Mouse (Mus musculus): ENCODE data around the gene Sdhaf2. TPM values are rescaled to one million over a fixed set of nuclear protein-coding genes. Genes with fewer than 3 reads are reported as not detected.
"Not testable (repeated sequence)": the region's sequence is repeated elsewhere in the genome, so short reads cannot be mapped to it uniquely, and the experiment has no call there.

Gene Sdhaf2
- total RNA-seq (2017), result 47.3 to 75.9 TPM (median 53.7 TPM) in 3 replicates

DNA sequence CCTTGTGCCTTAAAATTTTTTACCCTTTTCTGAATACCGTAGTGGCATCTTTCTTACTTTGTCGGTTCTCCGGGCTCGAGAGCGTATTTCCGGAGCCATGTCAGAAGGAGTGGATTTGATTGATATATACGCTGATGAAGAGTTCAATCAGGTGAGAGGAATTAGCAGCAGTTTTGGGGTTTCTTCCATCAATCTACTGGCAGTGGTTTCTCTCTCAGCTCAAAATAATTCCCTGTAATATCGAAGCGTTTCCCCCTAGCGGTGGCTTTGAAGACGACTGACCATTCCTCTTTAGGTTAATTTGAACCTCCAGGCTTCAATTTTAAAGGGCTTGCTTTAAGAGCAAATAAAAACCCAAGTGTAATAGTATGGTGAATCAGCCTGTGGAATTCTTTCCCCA lies at the start of gene Sdhaf2:
Gene Sdhaf2 (minus strand): TSS at position 233 of the 400 bp plus-strand sequence.
- ATAC-seq (replicated peaks; ENCODE audit: insufficient number of reproducible peaks, low FRiP score, low TSS enrichment, poor library complexity, severe bottlenecking), result 0 out of 2 replicates have a peak, but pooled peaks have one; percentile 13

DNA sequence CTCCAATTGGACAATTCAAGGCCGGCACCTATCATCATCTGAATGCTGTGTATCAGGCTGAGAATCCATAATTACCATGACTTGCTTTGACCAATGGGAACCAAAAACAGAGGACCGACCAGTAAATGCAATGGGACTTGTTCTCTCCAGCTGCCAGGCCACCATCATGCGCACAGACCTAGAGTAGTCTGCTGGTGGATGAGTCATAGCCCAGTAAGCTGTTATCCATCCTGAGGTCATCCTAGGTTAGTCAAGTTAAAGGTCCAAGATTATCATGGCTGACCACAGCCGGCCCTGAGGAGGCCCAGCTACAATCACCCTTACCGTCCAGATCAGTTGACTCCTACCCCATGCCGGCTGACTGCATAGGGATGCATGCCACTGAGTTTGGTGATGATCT lies 43.7 kb upstream of the Sdhaf2 start:
- ATAC-seq (replicated peaks; ENCODE audit: insufficient number of reproducible peaks, low FRiP score, low TSS enrichment, poor library complexity, severe bottlenecking), result no peak

DNA sequence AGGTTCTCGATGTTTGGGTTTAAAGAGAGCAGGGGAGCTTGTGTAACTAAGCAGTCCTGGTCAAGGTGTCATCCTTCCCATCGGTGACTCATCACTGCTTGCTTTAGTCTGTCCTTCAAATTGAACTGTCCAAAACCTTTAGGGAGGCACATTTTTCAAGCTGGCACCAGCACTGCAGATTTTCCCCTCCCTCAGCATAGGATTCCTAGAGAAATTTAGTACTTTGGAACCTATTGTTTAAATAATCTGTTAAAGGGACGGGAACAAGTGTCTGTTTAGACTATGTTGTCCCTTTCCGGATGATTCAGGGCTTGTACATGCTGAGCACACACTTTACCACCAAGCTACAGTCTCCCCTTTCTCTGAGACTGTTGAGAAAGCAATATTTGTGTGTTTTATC lies 39.3 kb upstream of the Sdhaf2 start:
- no peak for ATAC-seq (replicated peaks; ENCODE audit: insufficient number of reproducible peaks, low FRiP score, low TSS enrichment, poor library complexity, severe bottlenecking)

DNA sequence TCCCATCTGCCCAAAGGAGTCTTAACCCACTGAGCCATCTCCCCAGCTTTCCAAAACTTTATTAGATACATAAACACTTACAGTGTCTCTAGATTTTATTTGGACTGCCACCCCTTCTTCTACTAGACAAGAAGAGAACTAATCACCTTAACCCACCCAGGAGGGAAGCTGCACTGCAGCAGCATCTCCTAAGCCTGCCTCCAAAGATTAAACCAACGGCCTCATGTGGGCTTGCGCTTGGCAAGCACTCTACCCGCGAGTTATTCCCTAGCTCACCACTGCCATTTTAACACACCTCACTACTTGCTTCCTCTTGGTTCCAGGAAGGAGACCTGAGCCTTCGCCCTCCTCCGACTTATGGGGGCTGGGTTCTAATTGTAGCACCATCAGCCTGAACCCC lies 38.3 kb upstream of the Sdhaf2 start:
- no peak for ATAC-seq (replicated peaks; ENCODE audit: insufficient number of reproducible peaks, low FRiP score, low TSS enrichment, poor library complexity, severe bottlenecking)

DNA sequence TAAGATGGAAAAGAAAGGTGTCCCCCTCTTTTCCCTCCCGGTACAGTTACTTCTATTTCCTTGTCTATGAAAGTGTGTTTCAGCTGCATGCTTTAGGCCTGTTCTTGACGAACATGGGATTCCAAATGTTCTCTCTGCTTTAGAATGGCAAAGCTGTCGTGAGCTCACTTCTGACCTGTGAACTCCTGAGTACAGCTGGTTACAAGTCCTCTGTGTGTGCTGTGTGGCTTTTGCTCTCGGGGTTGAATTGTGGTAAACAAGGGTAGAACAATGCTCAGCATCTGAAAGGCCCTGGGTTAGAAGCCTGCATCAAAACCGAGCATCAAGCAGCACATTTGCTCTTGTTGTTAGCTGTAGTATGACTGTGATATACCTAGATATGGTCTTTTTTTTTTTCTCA lies 36.4 kb upstream of the Sdhaf2 start:
- ATAC-seq (replicated peaks; ENCODE audit: insufficient number of reproducible peaks, low FRiP score, low TSS enrichment, poor library complexity, severe bottlenecking), result no peak

DNA sequence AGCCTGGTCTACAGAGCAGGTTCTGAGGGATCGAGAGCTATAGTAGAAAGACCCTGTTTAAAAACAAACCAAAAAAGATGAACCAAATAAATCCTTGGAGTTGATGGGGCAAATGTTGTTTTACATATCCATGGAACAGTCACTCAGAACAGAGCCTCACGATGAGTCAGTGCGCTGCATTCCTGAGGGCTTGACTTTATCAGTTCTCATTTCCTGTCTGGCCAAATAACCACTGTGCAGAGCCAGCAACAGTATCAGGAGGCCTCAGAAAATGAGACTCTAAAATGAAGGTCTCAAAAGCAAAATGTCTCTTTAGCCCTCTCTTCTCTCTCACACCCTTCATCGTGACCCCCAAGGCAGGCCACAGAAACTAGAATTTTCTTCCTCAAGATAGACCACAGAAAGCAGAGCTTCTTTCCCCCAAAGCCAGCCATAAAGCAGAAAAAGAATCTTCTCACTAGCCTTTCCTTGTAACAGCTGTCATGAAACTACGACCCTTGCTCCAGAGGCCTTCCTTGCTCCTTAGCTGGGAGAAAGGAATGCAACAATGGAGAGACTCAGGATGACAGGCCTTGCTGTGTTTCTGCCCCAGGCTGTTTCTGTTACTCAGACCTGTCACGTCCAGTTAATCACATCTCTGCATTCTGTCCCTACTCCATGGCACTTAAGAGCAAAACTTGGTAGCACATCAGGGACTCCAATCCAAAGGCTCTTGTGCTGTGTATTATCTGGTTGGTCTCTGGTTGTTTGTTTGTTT lies 35.8 kb upstream of the Sdhaf2 start:
- no peak for ATAC-seq (replicated peaks; ENCODE audit: insufficient number of reproducible peaks, low FRiP score, low TSS enrichment, poor library complexity, severe bottlenecking)

DNA sequence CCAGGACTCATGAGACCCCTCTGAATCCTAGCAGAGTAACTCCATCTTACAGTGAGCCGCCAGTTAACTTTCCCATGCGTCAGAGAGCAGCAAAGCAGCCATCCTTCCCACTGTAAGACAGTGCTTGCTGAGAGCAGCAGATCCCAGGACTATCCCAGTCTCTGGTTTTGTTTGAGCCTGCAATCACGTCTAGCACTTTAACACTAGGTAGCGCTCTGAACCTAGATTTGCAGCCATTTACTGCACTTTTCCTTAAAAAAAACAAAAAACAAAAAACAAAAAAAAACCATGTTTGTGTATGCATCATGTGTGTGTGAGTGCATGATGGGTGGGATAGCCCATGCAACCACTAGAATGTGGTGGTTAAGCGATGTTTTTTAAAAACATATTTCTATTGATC lies 34.2 kb upstream of the Sdhaf2 start:
- no peak for ATAC-seq (replicated peaks; ENCODE audit: insufficient number of reproducible peaks, low FRiP score, low TSS enrichment, poor library complexity, severe bottlenecking)

DNA sequence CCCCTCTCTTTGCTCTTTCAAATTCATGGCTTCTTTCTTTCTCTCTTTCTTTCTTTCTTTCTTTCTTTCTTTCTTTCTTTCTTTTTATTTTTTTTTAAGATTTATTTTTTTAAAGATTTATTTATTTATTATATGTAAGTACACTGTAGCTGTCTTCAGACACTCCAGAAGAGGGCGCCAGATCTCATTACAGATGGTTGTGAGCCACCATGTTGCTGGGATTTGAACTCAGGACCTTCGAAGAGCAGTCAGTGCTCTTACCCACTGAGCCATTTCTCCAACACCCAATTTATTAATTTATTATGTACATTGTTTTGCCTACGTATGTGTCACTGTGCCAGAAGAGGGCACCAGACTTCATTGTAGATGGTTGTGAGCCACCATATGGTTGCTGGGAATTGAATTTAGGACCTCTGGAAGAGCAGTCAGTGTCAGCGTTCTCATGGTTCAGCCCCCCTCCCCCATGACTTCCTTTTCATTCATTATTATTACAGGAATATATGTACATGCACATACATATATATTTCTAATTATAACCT lies 32.0 kb upstream of the Sdhaf2 start:
- ATAC-seq (replicated peaks; ENCODE audit: insufficient number of reproducible peaks, low FRiP score, low TSS enrichment, poor library complexity, severe bottlenecking), result not testable (repeated sequence)

DNA sequence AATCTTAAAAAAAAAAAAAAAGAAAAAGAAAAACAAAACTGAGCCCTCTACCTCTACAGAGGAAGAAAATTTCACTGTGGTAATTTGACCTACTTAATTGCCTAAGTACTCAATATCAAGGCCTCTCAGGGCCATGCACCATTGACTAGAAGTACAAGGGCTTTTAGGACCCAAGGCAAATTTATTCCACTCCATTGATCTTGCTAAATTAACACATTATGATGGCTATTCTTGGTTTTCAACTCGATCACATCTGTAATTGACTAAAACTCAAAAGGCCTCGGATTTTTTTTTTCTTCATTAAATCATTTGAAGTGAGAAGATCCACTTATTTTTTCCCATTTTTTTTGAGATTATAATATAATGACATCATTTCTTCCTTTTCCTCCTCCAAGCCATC lies 31.5 kb upstream of the Sdhaf2 start:
- no peak for ATAC-seq (replicated peaks; ENCODE audit: insufficient number of reproducible peaks, low FRiP score, low TSS enrichment, poor library complexity, severe bottlenecking)

DNA sequence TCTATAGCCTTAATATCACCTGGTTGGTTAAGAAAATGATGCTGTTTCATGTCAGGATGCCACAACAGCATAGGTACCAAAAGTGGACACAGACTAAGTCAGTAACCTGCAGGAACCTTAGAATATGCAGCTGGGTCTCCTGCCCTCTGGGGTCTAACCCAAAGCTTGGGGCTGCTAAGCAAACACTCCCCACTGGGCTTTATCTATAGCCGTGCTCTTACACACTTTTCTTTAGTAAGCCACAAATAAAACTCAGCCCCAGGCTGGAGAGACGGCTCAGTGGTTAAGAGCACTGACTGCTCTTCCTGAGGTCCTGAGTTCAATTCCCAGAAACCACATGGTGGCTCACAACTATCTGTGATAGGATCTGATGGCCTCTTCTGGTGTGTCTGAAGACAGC lies 31.1 kb upstream of the Sdhaf2 start:
- no peak for ATAC-seq (replicated peaks; ENCODE audit: insufficient number of reproducible peaks, low FRiP score, low TSS enrichment, poor library complexity, severe bottlenecking)

DNA sequence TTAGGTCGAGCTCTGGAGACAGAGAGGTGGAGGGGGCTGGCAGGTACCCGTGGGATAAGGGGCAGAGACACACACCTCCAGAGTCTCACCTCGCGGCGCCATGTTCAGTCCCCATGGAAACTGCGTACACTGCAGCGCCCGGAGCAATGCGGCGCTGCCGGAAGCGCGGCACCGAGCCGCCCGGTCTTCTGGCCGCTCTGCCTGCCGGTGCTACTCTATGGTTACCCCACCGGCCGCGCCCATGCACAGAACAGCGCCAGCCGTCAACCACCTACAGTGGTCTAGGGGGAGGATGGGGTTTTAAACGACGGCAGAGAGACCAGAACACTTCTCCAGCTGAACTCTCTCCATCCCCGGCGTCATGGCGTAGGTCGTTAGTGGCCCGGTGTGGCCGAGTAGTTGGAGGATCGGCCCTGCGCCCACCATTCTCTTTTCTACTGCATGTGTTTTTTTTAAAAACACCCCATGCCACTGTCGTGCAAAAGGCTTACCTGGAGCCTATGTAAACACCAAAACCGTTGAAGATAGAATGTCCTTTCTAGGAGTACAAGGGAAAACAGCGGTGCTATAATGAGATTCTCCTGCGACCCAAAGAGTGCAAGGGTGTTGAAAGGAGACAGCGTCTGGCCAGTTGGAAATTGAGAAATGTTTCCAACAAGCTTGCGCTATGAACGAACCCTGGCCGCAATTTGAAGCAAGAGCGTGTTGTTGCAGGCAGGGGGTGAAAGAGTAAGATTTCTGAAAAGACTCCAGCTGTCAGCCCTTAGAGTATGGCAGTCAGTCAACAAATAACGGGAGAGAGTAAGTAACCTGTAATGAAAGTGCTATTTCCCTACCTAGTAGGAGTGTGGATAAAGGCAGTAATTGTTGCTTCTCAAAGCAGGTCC lies 29.9 kb upstream of the Sdhaf2 start, which contains the start of gene Tmem216:
Gene Tmem216 (minus strand): TSS at position 615 of the 887 bp plus-strand sequence.
- peak; percentile 96 for ATAC-seq (replicated peaks; ENCODE audit: insufficient number of reproducible peaks, low FRiP score, low TSS enrichment, poor library complexity, severe bottlenecking)

DNA sequence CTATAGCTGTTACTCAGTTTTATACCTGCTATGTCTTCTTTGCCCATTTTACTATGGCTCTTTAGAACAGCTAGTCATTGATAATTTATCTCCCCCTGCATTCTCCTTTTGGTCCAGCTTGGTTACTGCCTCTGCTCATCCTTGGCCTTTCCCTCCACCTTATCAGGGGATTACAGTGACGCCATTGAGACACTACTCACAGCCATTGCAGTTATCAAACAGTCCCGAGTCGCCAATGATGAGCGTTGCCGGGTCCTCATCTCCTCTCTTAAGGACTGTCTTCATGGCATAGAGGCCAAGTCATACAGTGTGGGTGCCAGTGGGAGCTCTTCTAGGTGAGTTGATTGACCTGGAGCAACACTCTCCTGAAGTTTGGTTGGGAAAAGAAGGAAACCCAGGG lies 13.5 kb upstream of the Sdhaf2 start:
- no peak for ATAC-seq (replicated peaks; ENCODE audit: insufficient number of reproducible peaks, low FRiP score, low TSS enrichment, poor library complexity, severe bottlenecking)

DNA sequence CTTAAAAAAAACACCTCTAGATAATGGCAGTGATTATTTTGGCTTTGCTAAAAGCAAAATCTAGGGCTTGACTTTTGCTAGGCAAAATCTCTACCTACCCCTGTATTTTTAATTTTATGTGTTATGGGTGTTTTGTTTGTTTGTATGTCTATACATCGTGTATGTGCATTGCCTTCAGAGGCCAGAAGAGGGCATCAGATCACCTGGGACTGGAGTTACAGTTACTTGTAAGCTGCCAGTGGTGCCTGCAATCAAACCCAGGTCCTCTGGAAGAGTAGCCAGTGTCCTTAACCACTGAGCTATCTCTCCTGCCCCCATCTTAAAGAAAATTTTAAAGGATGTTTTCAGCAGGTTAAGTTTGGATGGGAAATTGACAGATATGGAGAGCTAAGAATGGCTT lies 4.1 kb upstream of the Sdhaf2 start:
- no peak for ATAC-seq (replicated peaks; ENCODE audit: insufficient number of reproducible peaks, low FRiP score, low TSS enrichment, poor library complexity, severe bottlenecking)

DNA sequence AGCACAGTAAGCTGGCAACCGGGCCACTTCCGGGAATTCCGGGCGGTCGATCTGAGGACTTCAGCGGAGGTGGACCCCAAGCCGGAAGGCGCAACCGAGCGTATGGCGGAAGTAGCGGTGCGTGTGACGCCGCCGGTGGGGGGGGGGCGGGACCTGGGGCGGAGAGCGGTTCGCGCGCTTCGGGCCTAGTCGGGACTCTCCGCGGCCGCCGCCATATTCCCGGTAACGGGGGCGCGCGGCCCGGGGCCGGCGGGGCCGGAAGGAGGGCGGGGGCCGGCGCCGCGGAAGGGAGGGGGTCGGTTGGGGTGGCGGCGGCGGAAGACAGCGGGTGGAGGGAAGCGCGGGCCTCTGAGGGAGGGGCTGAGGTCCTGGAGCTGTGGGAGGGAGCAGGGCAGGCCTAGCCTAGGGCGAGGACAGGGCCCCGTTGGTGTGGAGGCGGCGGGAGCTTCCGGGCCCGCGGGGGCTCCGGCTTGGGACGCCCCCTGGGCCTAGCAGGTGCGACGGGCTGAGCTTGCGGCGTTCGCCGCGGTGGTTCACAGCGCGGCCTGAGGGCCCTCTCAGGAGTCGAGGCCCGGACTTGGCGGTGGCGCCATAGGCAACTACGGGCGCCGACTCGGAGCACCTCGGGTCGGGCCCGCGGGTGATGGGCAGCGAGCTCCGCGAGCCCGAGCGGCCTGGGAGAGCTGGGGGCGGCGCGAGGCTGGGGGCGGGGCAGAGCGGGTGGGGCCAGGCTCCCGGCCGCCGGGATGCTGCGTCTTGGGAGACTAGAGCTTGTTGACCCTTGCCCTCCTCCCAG lies 638 bp downstream of the Sdhaf2 start, which contains the start of gene Cpsf7:
Gene Cpsf7 (plus strand): TSS at position 161 of the 796 bp plus-strand sequence.
- peak; percentile 89 for ATAC-seq (replicated peaks; ENCODE audit: insufficient number of reproducible peaks, low FRiP score, low TSS enrichment, poor library complexity, severe bottlenecking)

DNA sequence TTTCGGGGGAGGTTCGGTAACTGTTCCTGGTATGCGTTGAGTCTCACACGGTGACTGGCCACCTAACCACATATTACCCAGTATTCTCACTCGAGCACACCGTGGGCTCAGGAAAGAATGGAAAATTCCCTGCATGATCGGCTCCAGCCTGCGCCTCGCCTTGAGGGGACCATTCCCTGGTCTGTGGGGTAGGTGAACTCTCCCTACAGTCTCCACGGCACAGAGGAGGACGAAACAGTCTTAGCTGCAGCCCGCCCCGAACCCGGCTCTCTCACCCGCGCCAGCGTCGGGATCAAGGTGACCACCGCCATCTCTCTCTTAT lies 1.2 kb downstream of the Sdhaf2 start:
- ATAC-seq (replicated peaks; ENCODE audit: insufficient number of reproducible peaks, low FRiP score, low TSS enrichment, poor library complexity, severe bottlenecking), result no peak; the same call in 1 of the 2 replicates

DNA sequence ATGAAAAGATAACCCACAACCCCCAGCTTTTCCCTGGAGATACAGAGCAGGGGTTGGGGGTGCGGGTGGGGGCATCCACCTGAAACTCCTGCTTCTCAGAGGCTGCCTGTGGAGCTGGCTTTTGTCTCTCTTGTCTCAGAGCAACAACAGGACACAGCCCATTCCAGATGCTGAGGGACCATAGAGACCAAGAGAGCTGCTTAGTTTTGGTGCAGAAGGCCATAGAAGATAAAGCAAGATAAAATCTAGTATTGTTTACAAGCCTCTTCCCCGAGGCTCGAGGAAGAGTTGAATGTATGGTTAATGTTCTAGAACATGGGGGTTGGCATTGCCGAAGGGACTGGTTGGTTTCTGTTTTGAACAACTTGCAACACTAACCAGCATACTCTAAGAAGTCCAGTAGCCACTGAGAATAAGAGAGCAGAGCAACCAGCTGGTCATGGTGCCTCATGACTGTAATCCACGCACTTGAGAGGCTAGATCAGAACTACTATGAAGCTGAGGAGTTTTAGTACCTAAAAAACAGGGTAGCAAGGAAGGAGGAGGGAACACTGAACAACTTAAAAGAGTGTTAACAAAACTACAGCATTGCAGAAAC lies 2.4 kb downstream of the Sdhaf2 start:
- ATAC-seq (replicated peaks; ENCODE audit: insufficient number of reproducible peaks, low FRiP score, low TSS enrichment, poor library complexity, severe bottlenecking), result no peak

DNA sequence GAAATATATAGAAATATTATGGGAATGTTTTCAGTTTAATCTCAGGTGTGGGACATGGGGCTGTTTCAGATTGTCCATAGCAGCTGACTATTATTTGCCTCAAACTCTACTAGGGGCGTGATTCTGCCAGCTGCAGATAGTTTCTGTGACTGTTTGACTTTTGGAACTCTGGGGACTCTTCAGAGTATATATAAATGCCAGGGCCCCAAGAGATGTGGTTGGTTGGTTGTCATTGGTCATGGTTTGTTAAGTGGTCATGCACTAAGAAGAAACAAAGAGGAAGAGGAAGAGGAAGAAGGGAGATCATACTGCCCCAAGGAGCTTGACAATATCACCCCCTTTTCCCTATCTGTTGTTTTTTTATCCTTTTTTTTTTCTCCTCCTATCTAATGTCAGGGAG lies 4.0 kb downstream of the Sdhaf2 start:
- no peak for ATAC-seq (replicated peaks; ENCODE audit: insufficient number of reproducible peaks, low FRiP score, low TSS enrichment, poor library complexity, severe bottlenecking)

DNA sequence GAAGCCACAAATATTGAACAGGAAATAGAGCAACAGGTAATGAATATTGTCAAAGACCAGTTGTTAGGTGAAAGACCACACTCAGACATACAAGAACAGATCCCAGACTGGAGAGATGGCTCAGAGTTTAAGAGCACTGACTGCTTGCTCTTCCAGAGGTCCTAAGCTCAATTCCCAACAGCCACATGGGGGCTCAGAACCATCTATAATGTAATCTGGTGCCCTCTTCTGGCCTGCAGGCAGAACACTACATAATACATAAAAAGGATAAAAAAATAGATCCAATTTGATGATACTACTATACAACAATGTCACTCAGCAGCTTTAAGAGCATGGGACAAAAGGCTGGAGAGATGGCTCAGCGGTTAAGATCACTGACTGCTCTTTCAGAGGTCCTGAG lies 5.6 kb downstream of the Sdhaf2 start:
- no peak for ATAC-seq (replicated peaks; ENCODE audit: insufficient number of reproducible peaks, low FRiP score, low TSS enrichment, poor library complexity, severe bottlenecking)
